Mouse (Mus musculus) lung, embryonic 14.5 days (tissue): Measurements from ENCODE around the gene B3galt1. TPM values are rescaled to one million over a fixed set of nuclear protein-coding genes. Genes with fewer than 3 reads are reported as not detected.

Experiments
- ATAC-seq: fragments of 200-750 bp; cut with Nextera tagmentation; 2 replicates; pipeline ENCODE4 v1.8.0; 2017; ENCODE audit warnings: mild to moderate bottlenecking, moderate TSS enrichment, moderate library complexity; ENCODE audit not compliant: insufficient read depth
- DNase-seq: peaks from one replicate; pipeline ENCODE4 v3.0.0-alpha.2; 2015
- H3K27ac ChIP-seq: fragments of 300-500 bp; sonication (generic); 2 replicates; pipeline ENCODE4 v1.5.1; 2014; ENCODE audit warnings: low read depth, mild to moderate bottlenecking, moderate library complexity
- H3K27me3 ChIP-seq: fragments of 300-500 bp; sonication (generic); 2 replicates; pipeline ENCODE4 v1.6.1; 2014; ENCODE audit warnings: low read length, control low read depth; ENCODE audit not compliant: insufficient read depth
- H3K36me3 ChIP-seq: fragments of 300-500 bp; sonication (generic); 2 replicates; pipeline ENCODE4 v1.6.1; 2014; ENCODE audit warnings: control low read depth; ENCODE audit not compliant: insufficient read depth
- H3K4me1 ChIP-seq: fragments of 300-500 bp; sonication (generic); 2 replicates; pipeline ENCODE4 v1.6.1; 2014; ENCODE audit warnings: antibody characterized with exemption, control low read depth; ENCODE audit not compliant: insufficient read depth
- H3K4me2 ChIP-seq: fragments of 300-500 bp; sonication (generic); 2 replicates; pipeline ENCODE4 v1.6.1; 2014; ENCODE audit warnings: mild to moderate bottlenecking
- H3K4me3 ChIP-seq: fragments of 300-500 bp; sonication (generic); 2 replicates; pipeline ENCODE4 v1.5.1; 2014; ENCODE audit warnings: low read depth, low read length
- H3K9ac ChIP-seq: fragments of 300-500 bp; sonication (generic); 2 replicates; pipeline ENCODE4 v1.6.1; 2014
- H3K9me3 ChIP-seq: fragments of 300-500 bp; sonication (generic); 2 replicates; pipeline ENCODE4 v1.6.1; 2016; ENCODE audit warnings: low read depth, low read length, control low read depth
- CTCF ChIP-seq: IDR thresholded peaks from 2 replicates; pipeline ENCODE4 v1.5.1; 2016; ENCODE audit warnings: antibody characterized with exemption, low read depth
- WGBS: fragments of 180-500 bp; shearing (Covaris S2); extraction: QIAGEN DNeasy Blood & Tissue Kit; methylation state at CpG from one replicate; pipeline ENCODE4 v1.1.7; 2014; 5-methylcytosine and 5-hydroxymethylcytosine counted together
- polyA plus RNA-seq: library from polyadenylated mRNA; unstranded; fragments of >200 nt; fragmentation: Nextera tagmentation; extraction: Ambion mirVana; gene quantifications from 2 replicates; pipeline ENCODE4 v1.2.1, GENCODE M21; 2014

B3galt1 gene
- polyA plus RNA-seq, 1 experiment from 2014 or later = 3.4 TPM

DNA sequence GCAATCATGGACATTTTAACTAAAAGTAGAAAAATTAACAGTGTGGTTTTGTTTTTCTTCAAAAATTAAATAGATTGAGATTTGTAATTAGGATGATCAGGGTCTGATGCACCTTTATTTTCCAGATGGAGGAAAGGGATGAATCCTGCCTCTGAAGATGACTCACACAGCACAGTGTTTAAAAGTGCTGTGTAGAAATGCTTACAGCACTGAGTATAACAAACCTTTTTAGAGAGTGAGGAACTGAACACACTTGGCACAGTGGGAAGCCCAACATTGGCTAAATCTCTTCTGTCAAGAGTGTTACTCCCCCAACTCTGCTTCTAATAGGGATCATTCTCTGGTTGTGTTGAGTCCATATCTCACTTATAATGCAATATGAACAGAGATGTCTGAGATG is 57.2 kb downstream of the B3galt1 start:
- no peak for TF ChIP-seq CTCF
- no peak for DNase-seq
- ATAC-seq = no peak

DNA sequence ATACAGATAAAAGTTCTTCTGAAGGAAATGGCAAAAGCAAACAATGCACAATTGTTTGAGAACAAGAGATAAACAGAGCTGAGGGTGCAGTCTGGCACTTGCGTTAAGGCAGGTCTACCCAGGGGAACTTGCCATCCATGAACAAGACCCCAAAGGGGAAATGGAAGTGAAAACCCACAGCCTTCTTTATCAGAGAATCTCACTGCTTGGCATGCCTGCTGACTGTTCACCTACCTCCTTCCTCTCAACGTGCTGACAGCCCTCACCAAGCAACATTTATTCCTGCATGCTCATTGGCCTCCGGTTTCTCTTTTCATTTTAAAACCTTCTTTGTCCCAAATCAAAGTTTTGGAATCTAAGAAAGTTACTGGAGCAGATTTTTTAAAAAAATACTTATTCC is 62.0 kb downstream of the B3galt1 start:
- DNase-seq (no peak), ATAC-seq (no peak)
- no peak overlapping the region for H3K27ac ChIP-seq
- 50% methylated on average over 3 of the region's 3 CpGs for WGBS
- no peak overlapping the region for H3K4me3 ChIP-seq
- H3K36me3 ChIP-seq = no peaks in the 10 kb centered on the region
- no peaks in the 10 kb centered on the region for H3K27me3 ChIP-seq
- no peak overlapping the region for H3K9ac ChIP-seq
- H3K4me1 ChIP-seq = no peaks in the 10 kb centered on the region
- no peak overlapping the region for H3K4me2 ChIP-seq
- H3K9me3 ChIP-seq = no peaks in the 10 kb centered on the region
- TF ChIP-seq CTCF = no peak

More for the DNA sequence above, 57.2 kb downstream of the B3galt1 start:
- H3K4me2 ChIP-seq = no peak overlapping the region
- H3K4me1 ChIP-seq = no peaks in the 10 kb centered on the region
- no peaks in the 10 kb centered on the region for H3K27me3 ChIP-seq
- H3K9ac ChIP-seq = no peak overlapping the region
- H3K27ac ChIP-seq = no peak overlapping the region
- H3K4me3 ChIP-seq = no peak overlapping the region
- no peaks in the 10 kb centered on the region for H3K9me3 ChIP-seq
- no peaks in the 10 kb centered on the region for H3K36me3 ChIP-seq

DNA sequence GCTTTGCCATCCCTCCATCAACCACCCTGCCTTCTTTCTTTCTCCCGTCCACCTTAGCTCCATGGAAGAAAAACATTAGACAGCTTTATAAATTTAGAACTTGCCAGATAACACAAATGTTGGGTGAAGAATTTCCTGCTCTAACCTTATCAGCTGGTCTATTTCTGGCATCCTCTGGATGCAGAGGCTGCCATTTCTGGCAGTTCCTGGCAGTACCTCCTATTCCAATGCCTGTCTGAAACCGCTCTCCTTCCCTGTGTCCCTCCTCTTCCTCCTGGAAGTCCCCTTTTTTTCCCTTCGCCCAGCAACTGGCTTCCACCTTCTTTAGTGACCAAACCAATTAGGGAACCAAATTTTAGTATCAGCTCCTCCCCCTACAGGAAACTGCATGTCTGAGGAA is 62.6 kb downstream of the B3galt1 start:
- H3K4me1 ChIP-seq = no peaks in the 10 kb centered on the region
- no peak for ATAC-seq
- H3K27ac ChIP-seq = no peak overlapping the region
- no peak overlapping the region for H3K9ac ChIP-seq
- H3K36me3 ChIP-seq = no peaks in the 10 kb centered on the region
- no peaks in the 10 kb centered on the region for H3K27me3 ChIP-seq
- H3K9me3 ChIP-seq = no peaks in the 10 kb centered on the region
- H3K4me3 ChIP-seq = no peak overlapping the region
- DNase-seq = no peak
- no peak for TF ChIP-seq CTCF
- WGBS = 63% methylated on average over 3 of the region's 3 CpGs
- H3K4me2 ChIP-seq = no peak overlapping the region

DNA sequence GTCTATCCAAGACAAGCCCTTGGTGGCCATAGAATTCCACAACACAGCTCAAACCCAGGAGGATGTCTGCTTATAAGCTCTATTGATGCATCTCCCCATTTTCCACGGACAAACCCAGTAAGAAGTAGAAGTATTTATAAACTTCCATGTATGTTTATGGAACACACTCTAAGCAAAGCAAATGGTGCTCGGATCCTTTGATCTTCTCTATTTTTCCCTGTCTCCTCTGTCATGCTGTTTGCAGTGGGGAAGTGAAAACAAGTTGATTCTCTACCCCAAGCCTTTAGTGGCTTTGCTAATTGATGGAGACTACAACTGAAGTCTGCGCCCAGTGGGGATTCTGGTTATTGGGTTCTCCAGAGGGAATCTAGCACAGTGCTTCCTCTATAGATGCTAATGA is 89.2 kb downstream of the B3galt1 start:
- H3K36me3 ChIP-seq = no peaks in the 10 kb centered on the region
- H3K27ac ChIP-seq = 0 out of 2 replicates have a peak overlapping the region, but pooled peaks have one; percentile 21
- TF ChIP-seq CTCF = no peak
- H3K9ac ChIP-seq = no peak overlapping the region
- no peaks in the 10 kb centered on the region for H3K9me3 ChIP-seq
- H3K27me3 ChIP-seq = no peaks in the 10 kb centered on the region
- no peak overlapping the region for H3K4me3 ChIP-seq
- peak; percentile 87 for ATAC-seq
- H3K4me2 ChIP-seq = no peak overlapping the region
- WGBS = 37% methylated on average over 3 of the region's 3 CpGs
- DNase-seq = peak; percentile 77
- no peaks in the 10 kb centered on the region for H3K4me1 ChIP-seq

DNA sequence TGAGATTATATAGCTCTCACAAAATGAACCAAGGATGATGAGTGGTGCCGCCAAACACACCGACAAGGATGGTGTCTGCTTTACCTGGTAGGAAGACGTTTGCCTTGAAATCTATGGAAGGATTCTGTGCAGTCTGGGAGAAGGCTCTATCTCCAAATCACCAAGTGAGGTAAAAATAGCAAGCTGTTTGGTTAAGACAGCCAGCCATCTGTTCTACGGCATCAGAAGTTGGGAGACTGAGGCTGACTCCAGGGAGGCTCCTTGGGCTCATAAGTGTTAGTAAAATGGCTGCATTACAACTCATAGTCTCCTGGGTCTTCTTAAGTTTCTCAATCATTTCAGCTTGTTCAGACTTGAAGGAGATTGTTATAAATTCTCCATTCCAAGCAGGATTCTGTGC is 91.7 kb downstream of the B3galt1 start:
- no peak overlapping the region for H3K27ac ChIP-seq
- H3K4me1 ChIP-seq = no peaks in the 10 kb centered on the region
- TF ChIP-seq CTCF = no peak
- DNase-seq (no peak), ATAC-seq (no peak)
- WGBS = 82% methylated on average over 4 of the region's 4 CpGs
- H3K36me3 ChIP-seq = no peaks in the 10 kb centered on the region
- no peak overlapping the region for H3K9ac ChIP-seq
- H3K27me3 ChIP-seq = no peaks in the 10 kb centered on the region
- H3K4me3 ChIP-seq = no peak overlapping the region
- H3K4me2 ChIP-seq = no peak overlapping the region
- H3K9me3 ChIP-seq = no peaks in the 10 kb centered on the region

DNA sequence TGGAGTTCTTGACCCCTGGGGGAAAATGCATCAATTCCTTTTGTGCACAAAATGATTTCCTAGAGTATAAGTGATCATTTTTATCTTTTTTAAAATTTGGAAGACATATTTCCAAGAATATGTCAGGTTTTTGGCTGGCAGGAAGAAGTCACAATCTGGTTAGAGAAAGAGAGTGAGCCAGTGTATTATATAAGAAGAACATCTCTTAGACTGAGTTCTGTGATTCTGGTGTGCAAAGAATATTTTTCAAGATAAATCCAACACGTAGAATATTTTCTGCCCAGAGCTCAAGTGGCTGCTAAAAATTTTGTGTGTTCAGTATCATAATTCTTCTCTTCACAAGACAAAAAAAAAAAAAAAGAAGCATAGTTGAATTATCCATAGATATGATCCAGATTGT is 92.4 kb downstream of the B3galt1 start:
- Histone ChIP-seq H3K27ac (no peak overlapping the region), H3K9me3 (no peaks in the 10 kb centered on the region), H3K4me2 (no peak overlapping the region), H3K27me3 (no peaks in the 10 kb centered on the region), H3K4me1 (no peaks in the 10 kb centered on the region), H3K9ac (no peak overlapping the region), H3K36me3 (no peaks in the 10 kb centered on the region), H3K4me3 (no peak overlapping the region)
- DNase-seq (no peak), ATAC-seq (no peak)
- WGBS = 67% methylated on average over 1 of the region's 1 CpGs
- no peak for TF ChIP-seq CTCF

DNA sequence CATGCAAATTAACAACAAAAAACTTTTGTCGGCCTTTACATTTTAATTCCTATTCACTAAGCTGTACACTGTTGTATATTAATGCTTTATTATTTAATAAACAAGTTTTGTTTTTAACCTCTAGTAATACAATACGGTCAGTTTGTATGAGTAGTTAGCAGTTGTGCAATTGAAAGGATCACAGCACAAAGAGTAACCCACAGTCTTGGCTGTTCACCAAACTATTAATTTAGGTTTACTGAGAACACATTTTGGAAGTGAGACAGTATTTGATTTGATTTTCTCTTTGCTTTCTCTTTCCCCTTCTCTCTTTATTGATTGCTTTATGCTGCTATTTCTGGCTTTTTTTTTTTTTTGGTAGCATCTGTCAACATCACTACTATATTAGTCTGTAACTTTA is 106.0 kb downstream of the B3galt1 start:
- no peaks in the 10 kb centered on the region for H3K9me3 ChIP-seq
- no peak overlapping the region for H3K4me3 ChIP-seq
- H3K4me2 ChIP-seq = no peak overlapping the region
- 72% methylated on average over 2 of the region's 2 CpGs for WGBS
- H3K36me3 ChIP-seq = no peaks in the 10 kb centered on the region
- no peak overlapping the region for H3K27ac ChIP-seq
- no peak for TF ChIP-seq CTCF
- DNase-seq (no peak), ATAC-seq (no peak)
- H3K9ac ChIP-seq = no peak overlapping the region
- H3K27me3 ChIP-seq = no peaks in the 10 kb centered on the region
- H3K4me1 ChIP-seq = no peaks in the 10 kb centered on the region

DNA sequence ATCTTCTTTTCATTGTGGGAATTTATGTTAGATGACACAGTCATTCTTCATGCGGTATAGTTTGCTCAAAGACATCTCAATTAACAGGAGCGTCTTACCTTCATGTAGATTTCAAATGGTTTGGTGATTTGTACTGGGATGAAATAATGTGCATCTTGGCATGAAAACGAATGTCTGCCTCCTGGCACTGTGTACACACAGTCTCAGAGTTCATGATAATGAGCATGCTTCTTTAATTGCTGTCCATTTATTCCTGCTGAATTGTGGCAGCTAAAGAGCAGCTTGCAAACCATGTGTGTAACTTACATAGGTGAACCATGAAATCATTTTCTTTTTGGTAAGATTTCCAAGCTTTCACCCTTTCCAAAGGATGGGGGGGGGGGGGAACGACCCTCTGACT is 112.0 kb downstream of the B3galt1 start:
- Histone ChIP-seq H3K4me2 (no peak overlapping the region), H3K36me3 (no peaks in the 10 kb centered on the region), H3K27ac (no peak overlapping the region), H3K9me3 (no peaks in the 10 kb centered on the region), H3K4me3 (no peak overlapping the region), H3K27me3 (no peaks in the 10 kb centered on the region), H3K4me1 (no peaks in the 10 kb centered on the region), H3K9ac (no peak overlapping the region)
- WGBS = 74% methylated on average over 4 of the region's 4 CpGs
- ATAC-seq = no peak
- DNase-seq = no peak
- TF ChIP-seq CTCF = no peak
